Mouse (Mus musculus) heart, embryonic 12.5 days (tissue): ENCODE results near the gene Lmln. TPM values are rescaled to one million over a fixed set of nuclear protein-coding genes. Genes with fewer than 3 reads are reported as not detected.
"Not testable (repeated sequence)": the region's sequence is repeated elsewhere in the genome, so short reads cannot be mapped to it uniquely, and the experiment has no call there.

Experiments
- ATAC-seq: fragments of 200-750 bp; cut with Nextera tagmentation; 2 replicates; pipeline ENCODE4 v1.8.0; 2017; ENCODE audit warnings: moderate TSS enrichment, moderate library complexity; ENCODE audit not compliant: insufficient number of reproducible peaks, low FRiP score
- H3K27ac ChIP-seq: fragments of 300-500 bp; sonication (generic); 2 replicates; pipeline ENCODE4 v1.5.1; 2016; ENCODE audit warnings: mild to moderate bottlenecking, moderate library complexity; ENCODE audit not compliant: poor library complexity, severe bottlenecking
- H3K27me3 ChIP-seq: fragments of 300-500 bp; sonication (generic); replicated peaks from 2 replicates; pipeline ENCODE4 v1.6.1; 2016; ENCODE audit warnings: mild to moderate bottlenecking, moderate library complexity
- H3K36me3 ChIP-seq: fragments of 300-500 bp; sonication (generic); 2 replicates; pipeline ENCODE4 v1.6.1; 2016; ENCODE audit warnings: mild to moderate bottlenecking, moderate library complexity
- H3K4me1 ChIP-seq: fragments of 300-500 bp; sonication (generic); replicated peaks from 2 replicates; pipeline ENCODE4 v1.6.1; 2016; ENCODE audit warnings: mild to moderate bottlenecking
- H3K4me2 ChIP-seq: fragments of 300-500 bp; sonication (generic); 2 replicates; pipeline ENCODE4 v1.6.1; 2016; ENCODE audit warnings: mild to moderate bottlenecking, moderate library complexity
- H3K4me3 ChIP-seq: fragments of 300-500 bp; sonication (generic); 2 replicates; pipeline ENCODE4 v1.5.1; 2016; ENCODE audit warnings: mild to moderate bottlenecking
- H3K9ac ChIP-seq: fragments of 300-500 bp; sonication (generic); 2 replicates; pipeline ENCODE4 v1.6.1; 2016; ENCODE audit warnings: mild to moderate bottlenecking, moderate library complexity
- H3K9me3 ChIP-seq: fragments of 300-500 bp; sonication (generic); replicated peaks from 2 replicates; pipeline ENCODE4 v1.6.1; 2016; ENCODE audit warnings: mild to moderate bottlenecking, moderate library complexity
- WGBS: fragments of 180-500 bp; shearing (Covaris S2); methylation state at CpG from one replicate; pipeline ENCODE4 v1.1.7; 2016; 5-methylcytosine and 5-hydroxymethylcytosine counted together
- polyA plus RNA-seq: library from polyadenylated mRNA; unstranded; fragments of >200 nt; fragmentation: Nextera tagmentation; extraction: Ambion mirVana; gene quantifications from 2 replicates; pipeline ENCODE4 v1.2.1, GENCODE M21; 2016

The Lmln gene
- polyA plus RNA-seq, 1 experiment from 2014 or later = 3.2 TPM

- no peaks in the 10 kb centered on the region for H3K36me3 ChIP-seq
- no peak overlapping the region for H3K4me2 ChIP-seq
- H3K4me3 ChIP-seq = no peak overlapping the region
- H3K4me1 ChIP-seq = 0 out of 2 replicates have a peak, but pooled peaks cover 3% of the 10 kb centered on the region
- no peaks in the 10 kb centered on the region for H3K27me3 ChIP-seq
- no peaks in the 10 kb centered on the region for H3K9me3 ChIP-seq
- 79% methylated on average over 7 of the region's 7 CpGs for WGBS
- H3K9ac ChIP-seq = no peak overlapping the region
- no peak for ATAC-seq
- H3K27ac ChIP-seq = no peak overlapping the region
These were observed 36.0 kb upstream of the Lmln start for GRCm38 (mm10) chr16:33026357-33026756.

- no peak for ATAC-seq
- no peaks in the 10 kb centered on the region for H3K9me3 ChIP-seq
- no peak overlapping the region for H3K9ac ChIP-seq
- H3K4me2 ChIP-seq = no peak overlapping the region
- H3K36me3 ChIP-seq = no peaks in the 10 kb centered on the region
- no peaks in the 10 kb centered on the region for H3K27me3 ChIP-seq
- WGBS = 73% methylated on average over 4 of the region's 4 CpGs
- peaks cover 15% of the 10 kb centered on the region for H3K4me1 ChIP-seq
- H3K4me3 ChIP-seq = no peak overlapping the region
- no peak overlapping the region for H3K27ac ChIP-seq
These were observed 26.3 kb upstream of the Lmln start for GRCm38 (mm10) chr16:33036006-33036405.

GRCm38 (mm10) chr16:33042682-33043081 is 19.6 kb upstream of the Lmln start:
- H3K4me3 ChIP-seq = no peak overlapping the region
- no peak overlapping the region for H3K9ac ChIP-seq
- no peak overlapping the region for H3K27ac ChIP-seq
- no peak overlapping the region for H3K4me2 ChIP-seq
- no peaks in the 10 kb centered on the region for H3K27me3 ChIP-seq
- no peaks in the 10 kb centered on the region for H3K9me3 ChIP-seq
- H3K4me1 ChIP-seq = peaks cover 11% of the 10 kb centered on the region
- WGBS = 85% methylated on average over 1 of the region's 1 CpGs
- no peak for ATAC-seq
- no peaks in the 10 kb centered on the region for H3K36me3 ChIP-seq

GRCm38 (mm10) chr16:33043268-33043667 is 19.1 kb upstream of the Lmln start:
- H3K4me3 ChIP-seq = no peak overlapping the region
- no peak overlapping the region for H3K9ac ChIP-seq
- no peak for ATAC-seq
- no peak overlapping the region for H3K4me2 ChIP-seq
- no peaks in the 10 kb centered on the region for H3K9me3 ChIP-seq
- whole genome bisulfite sequencing = 56% methylated on average over 2 of the region's 2 CpGs
- no peak overlapping the region; the same call in 1 of the 2 replicates for H3K27ac ChIP-seq
- H3K36me3 ChIP-seq = no peaks in the 10 kb centered on the region
- peaks cover 11% of the 10 kb centered on the region for H3K4me1 ChIP-seq
- no peaks in the 10 kb centered on the region for H3K27me3 ChIP-seq

GRCm38 (mm10) chr16:33048004-33048403 is 14.3 kb upstream of the Lmln start:
- 84% methylated on average over 1 of the region's 1 CpGs for WGBS
- H3K9me3 ChIP-seq = no peaks in the 10 kb centered on the region
- no peaks in the 10 kb centered on the region for H3K4me1 ChIP-seq
- no peak for ATAC-seq
- no peaks in the 10 kb centered on the region for H3K36me3 ChIP-seq
- H3K9ac ChIP-seq = no peak overlapping the region
- no peak overlapping the region for H3K4me2 ChIP-seq
- H3K27me3 ChIP-seq = no peaks in the 10 kb centered on the region
- H3K4me3 ChIP-seq = no peak overlapping the region
- H3K27ac ChIP-seq = no peak overlapping the region

GRCm38 (mm10) chr16:33048686-33049085 is 13.6 kb upstream of the Lmln start:
- H3K9ac ChIP-seq = no peak overlapping the region
- no peak overlapping the region for H3K4me2 ChIP-seq
- H3K4me1 ChIP-seq = no peaks in the 10 kb centered on the region
- WGBS = 64% methylated on average over 2 of the region's 2 CpGs
- no peaks in the 10 kb centered on the region for H3K9me3 ChIP-seq
- H3K4me3 ChIP-seq = no peak overlapping the region
- ATAC-seq = no peak
- no peaks in the 10 kb centered on the region for H3K27me3 ChIP-seq
- no peaks in the 10 kb centered on the region for H3K36me3 ChIP-seq
- H3K27ac ChIP-seq = no peak overlapping the region

GRCm38 (mm10) chr16:33049809-33050208 is 12.5 kb upstream of the Lmln start:
- Histone ChIP-seq H3K4me1 (no peaks in the 10 kb centered on the region), H3K27me3 (no peaks in the 10 kb centered on the region), H3K9ac (no peak overlapping the region), H3K4me2 (no peak overlapping the region), H3K9me3 (no peaks in the 10 kb centered on the region), H3K27ac (no peak overlapping the region), H3K4me3 (no peak overlapping the region), H3K36me3 (no peaks in the 10 kb centered on the region)
- 84% methylated on average over 16 of the region's 16 CpGs for WGBS
- no peak for ATAC-seq

GRCm38 (mm10) chr16:33053141-33053540 is 9.2 kb upstream of the Lmln start:
- Histone ChIP-seq H3K36me3 (peaks cover 3% of the 10 kb centered on the region), H3K4me1 (peaks cover 7% of the 10 kb centered on the region), H3K4me3 (no peak overlapping the region), H3K9ac (no peak overlapping the region), H3K4me2 (no peak overlapping the region), H3K9me3 (no peaks in the 10 kb centered on the region), H3K27me3 (no peaks in the 10 kb centered on the region), H3K27ac (no peak overlapping the region)
- 63% methylated on average over 5 of the region's 5 CpGs for WGBS
- ATAC-seq = no peak

- peaks cover 10% of the 10 kb centered on the region for H3K4me1 ChIP-seq
- ATAC-seq, H3K9ac ChIP-seq, H3K4me3 ChIP-seq, H3K27ac ChIP-seq, H3K9me3 ChIP-seq, H3K27me3 ChIP-seq, H3K4me2 ChIP-seq: not testable (repeated sequence)
- 69% methylated on average over 2 of the region's 2 CpGs for WGBS
- peaks cover 21% of the 10 kb centered on the region for H3K36me3 ChIP-seq
These were observed 7.4 kb upstream of the Lmln start for GRCm38 (mm10) chr16:33054927-33055326.

- peak overlapping the region; percentile 93 for H3K4me3 ChIP-seq
- H3K9ac ChIP-seq = peak overlapping the region; percentile 65
- no peaks in the 10 kb centered on the region for H3K9me3 ChIP-seq
- H3K27me3 ChIP-seq = no peaks in the 10 kb centered on the region
- peaks cover 10% of the 10 kb centered on the region for H3K4me1 ChIP-seq
- peak; percentile 21; the same call in 1 of the 2 replicates for ATAC-seq
- no peak overlapping the region for H3K27ac ChIP-seq
- 19% methylated on average over 10 of the region's 10 CpGs for WGBS
- peak overlapping the region; percentile 72 for H3K4me2 ChIP-seq
- peaks cover 28% of the 10 kb centered on the region for H3K36me3 ChIP-seq
These were observed 6.7 kb upstream of the Lmln start for GRCm38 (mm10) chr16:33055655-33056054.

GRCm38 (mm10) chr16:33056095-33056785 is 6.1 kb upstream of the Lmln start, which contains the start of the genes Iqcg and Rpl35a:
Gene Iqcg, minus strand, starts transcription at chr16:33056218.
Gene Rpl35a, plus strand, starts transcription at chr16:33056453.
- H3K9me3 ChIP-seq = no peaks in the 10 kb centered on the region
- H3K9ac ChIP-seq = peak within 1 kb of the TSS; percentile 97
- H3K4me1 ChIP-seq = peaks cover 10% of the 10 kb centered on the region
- peak within 1 kb of the TSS; percentile 93 for H3K4me3 ChIP-seq
- WGBS = under 1% methylated on average over 47 of the region's 47 CpGs
- peaks cover 32% of the 10 kb centered on the region for H3K36me3 ChIP-seq
- no peaks in the 10 kb centered on the region for H3K27me3 ChIP-seq
- peak; percentile 92 for ATAC-seq
- H3K4me2 ChIP-seq = peak within 1 kb of the TSS; percentile 72
- H3K27ac ChIP-seq = peak within 1 kb of the TSS; percentile 86

GRCm38 (mm10) chr16:33056786-33057185 is 5.5 kb upstream of the Lmln start:
- peak; percentile 30; the same call in 1 of the 2 replicates for ATAC-seq
- H3K9me3 ChIP-seq = no peaks in the 10 kb centered on the region
- peak overlapping the region; percentile 86 for H3K27ac ChIP-seq
- peak overlapping the region; percentile 93 for H3K4me3 ChIP-seq
- H3K4me2 ChIP-seq = peak overlapping the region; percentile 72
- no peaks in the 10 kb centered on the region for H3K27me3 ChIP-seq
- peak overlapping the region; percentile 97 for H3K9ac ChIP-seq
- under 1% methylated on average over 24 of the region's 24 CpGs for WGBS
- peaks cover 32% of the 10 kb centered on the region for H3K36me3 ChIP-seq
- H3K4me1 ChIP-seq = peaks cover 13% of the 10 kb centered on the region
